Mouse (Mus musculus): ENCODE measurements at regions not wholly inside any gene's neighbourhood (a gene's known extent, or its start where the extent isn't known, plus 50 kb on each side); places are given as distances from the start of the nearest gene placed in this dataset.

GRCm38 (mm10) chr13:71362311-71362710 is 520.7 kb upstream of the Adamts16 start:
- TF ChIP-seq POLR2A (IDR thresholded peaks at IDR 0.05; ENCODE audit: borderline replicate concordance, extremely low read depth, insufficient read depth, insufficient read length, poor library complexity, severe bottlenecking) (no peak), CTCF (IDR thresholded peaks at IDR 0.05; ENCODE audit: borderline replicate concordance, extremely low read depth, insufficient read depth, insufficient read length) (no peak)
